Mouse (Mus musculus) limb, embryonic 11.5 days (tissue): Measurements from ENCODE around the gene Fxn. TPM values are rescaled to one million over a fixed set of nuclear protein-coding genes. Genes with fewer than 3 reads are reported as not detected.

Source experiments
- ATAC-seq: fragments of 200-750 bp; cut with Nextera tagmentation; 2 replicates; pipeline ENCODE4 v1.8.0; 2017; ENCODE audit warnings: low read depth; ENCODE audit not compliant: insufficient number of reproducible peaks, low FRiP score, low TSS enrichment
- DNase-seq: peaks from one replicate; pipeline ENCODE4 v3.0.0-alpha.2; 2015; ENCODE audit warnings: low spot score
- H3K27ac ChIP-seq: fragments of 300-500 bp; sonication (generic); replicated peaks from 2 replicates; pipeline ENCODE4 v1.5.1; 2014; ENCODE audit warnings: low read depth, mild to moderate bottlenecking, low read length
- H3K27me3 ChIP-seq: fragments of 300-500 bp; sonication (generic); 2 replicates; pipeline ENCODE4 v1.6.1; 2014; ENCODE audit warnings: mild to moderate bottlenecking, low read length, mixed read lengths; ENCODE audit not compliant: control insufficient read depth, insufficient read depth
- H3K36me3 ChIP-seq: fragments of 300-500 bp; sonication (generic); 2 replicates; pipeline ENCODE4 v1.6.1; 2014; ENCODE audit warnings: mild to moderate bottlenecking, low read length, moderate library complexity, mixed read lengths; ENCODE audit not compliant: control insufficient read depth, insufficient read depth
- H3K4me1 ChIP-seq: fragments of 300-500 bp; sonication (generic); 2 replicates; pipeline ENCODE4 v1.6.1; 2014; ENCODE audit warnings: low read length, mixed read lengths; ENCODE audit not compliant: control insufficient read depth, insufficient read depth
- H3K4me2 ChIP-seq: fragments of 300-500 bp; sonication (generic); 2 replicates; pipeline ENCODE4 v1.6.1; 2014; ENCODE audit warnings: low read depth, mild to moderate bottlenecking, moderate library complexity; ENCODE audit not compliant: severe bottlenecking
- H3K4me3 ChIP-seq: fragments of 300-500 bp; sonication (generic); 2 replicates; pipeline ENCODE4 v1.5.1; 2014; ENCODE audit warnings: low read depth, low read length
- H3K9ac ChIP-seq: fragments of 300-500 bp; sonication (generic); 2 replicates; pipeline ENCODE4 v1.6.1; 2014; ENCODE audit warnings: mild to moderate bottlenecking, low read length
- H3K9me3 ChIP-seq: fragments of 300-500 bp; sonication (generic); 2 replicates; pipeline ENCODE4 v1.6.1; 2016; ENCODE audit warnings: low read length; ENCODE audit not compliant: control insufficient read depth
- WGBS: fragments of 180-500 bp; shearing (Covaris S2); extraction: QIAGEN DNeasy Blood & Tissue Kit; methylation state at CpG from one replicate; pipeline ENCODE4 v1.1.7; 2014; 5-methylcytosine and 5-hydroxymethylcytosine counted together
- polyA plus RNA-seq: library from polyadenylated mRNA; unstranded; fragments of >200 nt; fragmentation: Nextera tagmentation; extraction: Ambion mirVana; gene quantifications from 2 replicates; pipeline ENCODE4 v1.2.1, GENCODE M21; 2014

The Fxn gene
- polyA plus RNA-seq, 1 experiment from 2014 or later: 62.7 TPM

GRCm38 (mm10) chr19:24262736-24263135, 17.7 kb downstream of the Fxn start:
- no peak overlapping the region for H3K27ac ChIP-seq
- WGBS: 93% methylated on average over 14 of the region's 14 CpGs
- no peak for ATAC-seq
- no peak overlapping the region for H3K9ac ChIP-seq
- H3K36me3 ChIP-seq: no peaks in the 10 kb centered on the region; the same call in 1 of the 2 replicates
- DNase-seq: no peak
- no peak overlapping the region for H3K4me3 ChIP-seq
- no peaks in the 10 kb centered on the region for H3K27me3 ChIP-seq
- no peaks in the 10 kb centered on the region for H3K4me1 ChIP-seq
- H3K4me2 ChIP-seq: no peak overlapping the region
- no peaks in the 10 kb centered on the region for H3K9me3 ChIP-seq

GRCm38 (mm10) chr19:24259390-24260351, 20.7 kb downstream of the Fxn start:
- H3K4me1 ChIP-seq: no peaks in the 10 kb centered on the region
- H3K9ac ChIP-seq: no peak overlapping the region
- no peaks in the 10 kb centered on the region for H3K9me3 ChIP-seq
- 87% methylated on average over 12 of the region's 12 CpGs for WGBS
- H3K27ac ChIP-seq: no peak overlapping the region
- ATAC-seq (no peak), DNase-seq (no peak)
- H3K36me3 ChIP-seq: no peaks in the 10 kb centered on the region
- H3K27me3 ChIP-seq: no peaks in the 10 kb centered on the region
- H3K4me3 ChIP-seq: no peak overlapping the region
- no peak overlapping the region for H3K4me2 ChIP-seq

GRCm38 (mm10) chr19:24258368-24258767, 22.0 kb downstream of the Fxn start:
- H3K27me3 ChIP-seq: no peaks in the 10 kb centered on the region
- no peaks in the 10 kb centered on the region for H3K36me3 ChIP-seq
- no peak overlapping the region for H3K4me2 ChIP-seq
- H3K9me3 ChIP-seq: no peaks in the 10 kb centered on the region
- no peak overlapping the region for H3K9ac ChIP-seq
- H3K4me1 ChIP-seq: peaks cover 6% of the 10 kb centered on the region
- no peak overlapping the region for H3K27ac ChIP-seq
- 91% methylated on average over 5 of the region's 5 CpGs for WGBS
- DNase-seq (no peak), ATAC-seq (no peak)
- H3K4me3 ChIP-seq: no peak overlapping the region

GRCm38 (mm10) chr19:24257962-24258361, 22.4 kb downstream of the Fxn start:
- H3K4me3 ChIP-seq: no peak overlapping the region
- H3K9me3 ChIP-seq: no peaks in the 10 kb centered on the region
- ATAC-seq (no peak), DNase-seq (no peak)
- H3K4me1 ChIP-seq: peaks cover 6% of the 10 kb centered on the region
- H3K27me3 ChIP-seq: no peaks in the 10 kb centered on the region
- no peaks in the 10 kb centered on the region for H3K36me3 ChIP-seq
- H3K4me2 ChIP-seq: no peak overlapping the region
- WGBS: 92% methylated on average over 6 of the region's 6 CpGs
- H3K27ac ChIP-seq: no peak overlapping the region
- no peak overlapping the region for H3K9ac ChIP-seq

GRCm38 (mm10) chr19:24253657-24254260, 26.6 kb downstream of the Fxn start:
- H3K9ac ChIP-seq: no peak overlapping the region
- ATAC-seq (no peak), DNase-seq (no peak)
- H3K36me3 ChIP-seq: no peaks in the 10 kb centered on the region
- H3K27me3 ChIP-seq: no peaks in the 10 kb centered on the region
- no peaks in the 10 kb centered on the region for H3K9me3 ChIP-seq
- peaks cover 6% of the 10 kb centered on the region for H3K4me1 ChIP-seq
- WGBS: 13% methylated on average over 9 of the region's 9 CpGs
- H3K4me3 ChIP-seq: no peak overlapping the region
- no peak overlapping the region for H3K27ac ChIP-seq
- no peak overlapping the region for H3K4me2 ChIP-seq

GRCm38 (mm10) chr19:24251869-24252268, 28.5 kb downstream of the Fxn start:
- Histone ChIP-seq H3K27me3 (no peaks in the 10 kb centered on the region), H3K36me3 (no peaks in the 10 kb centered on the region), H3K4me2 (no peak overlapping the region), H3K4me3 (no peak overlapping the region), H3K27ac (no peak overlapping the region), H3K9ac (no peak overlapping the region), H3K9me3 (no peaks in the 10 kb centered on the region), H3K4me1 (peaks cover 6% of the 10 kb centered on the region)
- DNase-seq: no peak
- ATAC-seq: no peak
- WGBS: 34% methylated on average over 6 of the region's 6 CpGs

GRCm38 (mm10) chr19:24243340-24243739, 37.1 kb downstream of the Fxn start:
- H3K4me2 ChIP-seq: no peak overlapping the region
- no peak overlapping the region for H3K4me3 ChIP-seq
- H3K27me3 ChIP-seq: no peaks in the 10 kb centered on the region
- H3K27ac ChIP-seq: no peak overlapping the region
- ATAC-seq (no peak), DNase-seq (no peak)
- 84% methylated on average over 6 of the region's 6 CpGs for WGBS
- H3K9ac ChIP-seq: no peak overlapping the region
- H3K36me3 ChIP-seq: no peaks in the 10 kb centered on the region
- no peaks in the 10 kb centered on the region for H3K4me1 ChIP-seq
- no peaks in the 10 kb centered on the region for H3K9me3 ChIP-seq

- no peaks in the 10 kb centered on the region for H3K4me1 ChIP-seq
- no peak for ATAC-seq
- H3K9me3 ChIP-seq: no peaks in the 10 kb centered on the region
- H3K27ac ChIP-seq: no peak overlapping the region
- peak; percentile 42 for DNase-seq
- H3K27me3 ChIP-seq: no peaks in the 10 kb centered on the region
- no peaks in the 10 kb centered on the region for H3K36me3 ChIP-seq
- WGBS: 24% methylated on average over 14 of the region's 14 CpGs
- H3K4me3 ChIP-seq: no peak overlapping the region
- H3K4me2 ChIP-seq: no peak overlapping the region
- no peak overlapping the region for H3K9ac ChIP-seq
These were observed 38.4 kb downstream of the Fxn start for GRCm38 (mm10) chr19:24241799-24242546.
